Mouse (Mus musculus): ENCODE results near the gene Gm20517.

DNA sequence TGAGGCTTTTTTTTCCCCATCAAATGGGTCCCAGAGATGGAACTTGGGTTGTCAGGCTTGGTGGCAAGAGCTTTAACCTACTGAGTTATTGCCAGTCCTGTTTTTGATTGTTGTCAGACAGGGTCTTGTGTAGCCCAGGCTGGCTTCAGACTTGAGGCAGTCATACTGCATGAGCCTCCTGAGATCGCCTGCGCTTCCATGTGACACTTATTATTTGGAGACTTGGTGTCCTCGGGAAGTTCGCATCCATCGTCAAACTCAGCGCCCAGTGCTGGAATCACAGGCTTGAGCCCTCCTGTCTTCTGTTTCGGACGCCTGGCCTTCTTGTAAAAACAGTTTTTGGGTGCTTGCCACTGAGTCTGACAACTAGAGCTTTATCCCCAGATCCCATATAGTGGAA is 4.7 kb downstream of the Gm20517 start:
- no peak for TF ChIP-seq CTCF (IDR thresholded peaks at IDR 0.05; ENCODE audit: low read depth, low read length)
- no peak for TF ChIP-seq POLR2A (IDR thresholded peaks at IDR 0.05; ENCODE audit: extremely low read depth, insufficient read depth, low read length)

Data from liver, adult 2 months (tissue).